Mouse (Mus musculus) liver, embryonic 11.5 days (tissue): ENCODE data around the gene Gm3424. TPM values are rescaled to one million over a fixed set of nuclear protein-coding genes. Genes with fewer than 3 reads are reported as not detected.
"Not testable (repeated sequence)": the region's sequence is repeated elsewhere in the genome, so short reads cannot be mapped to it uniquely, and the experiment has no call there.

Source experiments
- ATAC-seq: fragments of 200-750 bp; cut with Nextera tagmentation; replicated peaks from 2 replicates; pipeline ENCODE4 v1.8.0; 2017; ENCODE audit warnings: moderate number of reproducible peaks, mild to moderate bottlenecking, moderate TSS enrichment, moderate library complexity; ENCODE audit not compliant: low FRiP score
- DNase-seq: peaks from one replicate; pipeline ENCODE4 v3.0.0-alpha.2; 2017; ENCODE audit warnings: low spot score
- H3K27ac ChIP-seq: fragments of 300-500 bp; sonication (generic); 2 replicates; pipeline ENCODE4 v1.5.1; 2014; ENCODE audit warnings: mild to moderate bottlenecking, low read depth, low read length, control low read depth
- H3K27me3 ChIP-seq: fragments of 300-500 bp; sonication (generic); replicated peaks from 2 replicates; pipeline ENCODE4 v1.6.1; 2014; ENCODE audit warnings: low read length, mixed read lengths; ENCODE audit not compliant: control insufficient read depth, insufficient read depth
- H3K36me3 ChIP-seq: fragments of 300-500 bp; sonication (generic); 2 replicates; pipeline ENCODE4 v1.6.1; 2014; ENCODE audit warnings: mild to moderate bottlenecking, low read length, moderate library complexity, mixed read lengths; ENCODE audit not compliant: control insufficient read depth, insufficient read depth
- H3K4me1 ChIP-seq: fragments of 300-500 bp; sonication (generic); replicated peaks from 2 replicates; pipeline ENCODE4 v1.6.1; 2014; ENCODE audit warnings: low read length, mixed read lengths; ENCODE audit not compliant: control insufficient read depth, insufficient read depth
- H3K4me2 ChIP-seq: fragments of 300-500 bp; sonication (generic); 2 replicates; pipeline ENCODE4 v1.6.1; 2014; ENCODE audit warnings: mild to moderate bottlenecking, control low read depth, moderate library complexity
- H3K4me3 ChIP-seq: fragments of 300-500 bp; sonication (generic); 2 replicates; pipeline ENCODE4 v1.5.1; 2014; ENCODE audit warnings: low read depth, low read length, control low read depth
- H3K9ac ChIP-seq: fragments of 300-500 bp; sonication (generic); 2 replicates; pipeline ENCODE4 v1.6.1; 2014; ENCODE audit warnings: low read depth, low read length, control low read depth
- H3K9me3 ChIP-seq: fragments of 300-500 bp; sonication (generic); 2 replicates; pipeline ENCODE4 v1.6.1; 2016; ENCODE audit warnings: low read length, inconsistent platforms, mixed read lengths; ENCODE audit not compliant: control insufficient read depth
- WGBS: fragments of 180-500 bp; shearing (Covaris S2); extraction: QIAGEN DNeasy Blood & Tissue Kit; methylation state at CpG from one replicate; pipeline ENCODE4 v1.1.7; 2014; 5-methylcytosine and 5-hydroxymethylcytosine counted together
- polyA plus RNA-seq: library from polyadenylated mRNA; unstranded; fragments of >200 nt; fragmentation: Nextera tagmentation; extraction: Ambion mirVana; gene quantifications from 2 replicates; pipeline ENCODE4 v1.2.1, GENCODE M21; 2014

Gm3424 gene
- polyA plus RNA-seq = not detected in 2 replicates

GRCm38 (mm10) chr14:5830229-5830628 lies at the start of gene Gm3424:
Gene Gm3424 (minus strand): TSS chr14:5830329.
- no CpG with 5 or more reads among the region's 3 CpGs for WGBS
- not testable (repeated sequence) for H3K27me3 ChIP-seq, H3K4me1 ChIP-seq, H3K4me2 ChIP-seq, H3K36me3 ChIP-seq, H3K9me3 ChIP-seq, H3K4me3 ChIP-seq, DNase-seq, H3K27ac ChIP-seq, ATAC-seq, H3K9ac ChIP-seq

- DNase-seq = peak; percentile 31
- not testable (repeated sequence) for H3K27me3 ChIP-seq, H3K36me3 ChIP-seq, ATAC-seq, H3K4me1 ChIP-seq, H3K9ac ChIP-seq, H3K9me3 ChIP-seq, H3K27ac ChIP-seq
- WGBS = 3% methylated on average over 20 of the region's 28 CpGs
- H3K4me3 ChIP-seq = peak overlapping the region; percentile 24
- H3K4me2 ChIP-seq = peak overlapping the region; percentile 52
Measured at GRCm38 (mm10) chr14:5879791-5880190, 49.7 kb upstream of the Gm3424 start.

- not testable (repeated sequence) for H3K4me3 ChIP-seq, H3K9ac ChIP-seq, H3K9me3 ChIP-seq, H3K4me1 ChIP-seq, H3K27ac ChIP-seq, H3K4me2 ChIP-seq, ATAC-seq, H3K36me3 ChIP-seq, H3K27me3 ChIP-seq
- peak; percentile 29 for DNase-seq
- WGBS = 9% methylated on average over 5 of the region's 11 CpGs
Measured at GRCm38 (mm10) chr14:5879136-5879535, 49.0 kb upstream of the Gm3424 start.

GRCm38 (mm10) chr14:5855911-5856310 lies 25.8 kb upstream of the Gm3424 start:
- DNase-seq, ATAC-seq, H3K4me3 ChIP-seq, H3K27ac ChIP-seq, H3K4me2 ChIP-seq, H3K9ac ChIP-seq, H3K36me3 ChIP-seq, H3K9me3 ChIP-seq, H3K27me3 ChIP-seq, H3K4me1 ChIP-seq: not testable (repeated sequence)
- 72% methylated on average over 3 of the region's 3 CpGs for WGBS

- H3K4me1 ChIP-seq, H3K27me3 ChIP-seq, H3K9me3 ChIP-seq, H3K36me3 ChIP-seq, H3K4me3 ChIP-seq, DNase-seq, ATAC-seq, H3K9ac ChIP-seq, H3K4me2 ChIP-seq, H3K27ac ChIP-seq: not testable (repeated sequence)
- WGBS = no CpG with 5 or more reads among the region's 47 CpGs
Measured at GRCm38 (mm10) chr14:5812699-5813356, 17.3 kb downstream of the Gm3424 start.

GRCm38 (mm10) chr14:5807882-5808281 lies 22.2 kb downstream of the Gm3424 start, which contains the start of gene Gm3383:
Gene Gm3383 (minus strand): TSS chr14:5807982.
- not testable (repeated sequence) for H3K9ac ChIP-seq, H3K36me3 ChIP-seq, H3K27me3 ChIP-seq, H3K4me1 ChIP-seq, H3K4me3 ChIP-seq, H3K4me2 ChIP-seq, H3K27ac ChIP-seq, ATAC-seq, H3K9me3 ChIP-seq, DNase-seq
- no CpG with 5 or more reads among the region's 3 CpGs for WGBS

Other genes starting within 250 kb of the Gm3424 start
- gene Gm8265, start 197.3 kb downstream of the Gm3424 start, polyA plus RNA-seq = not detected in 2 replicates
- gene Gm9603, start 142.9 kb downstream of the Gm3424 start, polyA plus RNA-seq = not detected in 2 replicates
- gene Gm3373, start 88.8 kb downstream of the Gm3424 start, polyA plus RNA-seq = not detected in 2 replicates
- gene Gm3383, start 22.3 kb downstream of the Gm3424 start, polyA plus RNA-seq = 0.32 TPM in 1 of 2 replicates, not detected in the other
- gene Gm8237, start 50.1 kb upstream of the Gm3424 start, polyA plus RNA-seq = 0.16 TPM in 1 of 2 replicates, not detected in the other
- gene Gm3248, start 131.4 kb upstream of the Gm3424 start, polyA plus RNA-seq = 0.08 and 0.29 TPM in 2 replicates
- not detected in 2 replicates for gene Gm3453, start 148.8 kb upstream of the Gm3424 start, polyA plus RNA-seq
- not detected in 2 replicates for gene Gm6337, start 227.9 kb upstream of the Gm3424 start, polyA plus RNA-seq